Mouse (Mus musculus) lung, postnatal 10 days (tissue): ENCODE results near the gene Fgd1.

Experiments used
- DNase-seq: peaks from one replicate; pipeline ENCODE4 v3.0.0; 2021

Fgd1 gene

DNA sequence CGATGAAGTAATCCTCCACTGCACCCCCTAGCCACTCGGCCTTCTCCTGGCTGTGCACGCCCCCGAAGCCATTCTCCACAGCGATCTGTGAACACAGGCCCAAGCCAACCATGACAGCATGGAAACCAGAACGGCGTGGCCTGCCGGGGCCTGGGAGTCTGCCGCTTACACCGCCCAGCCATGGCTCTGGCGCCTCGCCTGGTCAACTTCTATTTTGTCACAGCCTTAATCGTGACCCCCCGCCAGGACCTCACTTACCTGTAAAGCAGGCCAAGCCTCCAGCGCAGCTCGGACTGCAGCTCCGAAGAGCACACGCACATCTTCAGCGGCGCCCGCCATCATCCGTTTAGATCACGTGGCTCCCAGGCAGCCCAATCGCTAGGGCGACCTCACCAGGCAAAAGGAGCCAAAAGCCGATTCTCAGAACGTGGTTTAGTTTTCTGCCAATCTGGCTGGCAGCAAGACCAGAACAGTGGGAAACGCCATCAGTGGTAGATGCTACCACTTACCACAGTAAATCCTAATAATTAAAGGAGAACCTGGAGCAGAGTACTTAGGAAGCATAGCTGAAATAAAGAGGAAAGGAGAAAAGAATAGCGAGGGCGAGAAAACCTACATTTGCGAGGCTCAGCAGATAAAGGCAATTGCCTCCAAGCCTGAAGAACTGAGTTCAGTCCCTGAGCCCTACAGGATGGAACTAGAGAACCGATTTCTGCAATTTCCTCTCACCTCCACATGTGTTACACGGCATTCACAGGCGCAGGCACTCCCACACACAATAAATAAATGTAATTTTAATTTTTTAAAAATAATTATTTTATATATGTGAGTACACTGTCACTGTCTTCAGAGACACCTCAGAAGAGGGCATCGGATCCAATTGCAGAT lies 50.5 kb downstream of the Fgd1 start, which contains the start of gene Tsr2:
Gene Tsr2 (minus strand): TSS at position 373 of the 888 bp plus-strand sequence.
- peak; percentile 84 for DNase-seq

DNA sequence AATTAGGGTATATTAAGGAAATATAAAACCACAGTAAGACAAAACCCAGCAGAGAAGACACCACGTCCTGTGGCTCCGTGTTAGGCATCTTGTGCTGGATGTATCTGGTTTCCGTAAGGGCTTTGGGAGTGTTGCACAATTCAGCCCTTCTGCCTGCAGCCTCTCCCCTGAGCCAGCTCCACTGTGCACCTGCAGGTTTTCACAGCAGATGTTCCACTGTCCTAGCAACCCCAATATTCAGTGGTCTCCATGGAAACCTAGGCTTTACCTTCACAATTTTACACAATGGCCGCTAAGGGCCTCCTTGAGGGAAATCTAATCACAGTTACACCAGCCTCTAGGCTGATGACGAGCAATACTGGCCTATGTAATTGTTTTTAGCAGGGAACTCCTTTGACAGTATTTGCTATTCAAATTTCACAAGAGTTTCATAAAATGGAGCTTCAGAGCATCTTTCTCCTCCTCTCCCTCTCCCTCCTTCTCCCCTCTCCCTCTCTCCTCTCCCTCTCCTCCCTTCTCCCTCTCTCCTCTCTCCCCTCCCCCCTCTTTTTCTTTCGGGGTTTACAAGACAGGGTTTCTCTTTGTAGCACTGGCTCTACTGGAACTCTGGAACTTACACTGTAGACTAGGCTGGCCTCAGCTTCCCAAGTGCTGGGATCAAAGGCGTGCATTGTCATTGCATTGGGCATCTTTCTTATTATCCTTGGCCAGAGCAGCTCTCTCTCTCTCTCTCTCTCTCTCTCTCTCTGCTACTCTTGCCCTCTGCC lies 61.5 kb downstream of the Fgd1 start:
- DNase-seq, result no peak

DNA sequence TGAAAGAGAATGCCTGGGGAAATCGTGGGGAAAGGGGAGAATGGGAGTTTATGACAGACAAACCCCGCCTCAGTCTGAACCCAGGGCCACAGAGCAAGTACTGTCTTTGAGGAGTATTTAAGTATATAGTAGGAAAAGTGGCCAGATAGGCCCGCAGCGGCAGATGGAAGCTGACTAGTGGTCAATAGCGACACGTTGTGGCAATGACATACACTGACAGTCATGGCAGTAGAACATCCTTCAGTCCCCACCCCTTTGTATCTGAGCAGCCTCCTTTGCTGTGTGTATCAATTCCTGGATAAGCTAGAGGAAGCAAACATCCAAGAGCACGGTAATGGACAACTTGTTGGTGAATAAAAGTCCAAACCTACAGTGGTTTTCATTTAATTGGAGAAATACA lies 70.8 kb downstream of the Fgd1 start:
- DNase-seq, result peak; percentile 42

DNA sequence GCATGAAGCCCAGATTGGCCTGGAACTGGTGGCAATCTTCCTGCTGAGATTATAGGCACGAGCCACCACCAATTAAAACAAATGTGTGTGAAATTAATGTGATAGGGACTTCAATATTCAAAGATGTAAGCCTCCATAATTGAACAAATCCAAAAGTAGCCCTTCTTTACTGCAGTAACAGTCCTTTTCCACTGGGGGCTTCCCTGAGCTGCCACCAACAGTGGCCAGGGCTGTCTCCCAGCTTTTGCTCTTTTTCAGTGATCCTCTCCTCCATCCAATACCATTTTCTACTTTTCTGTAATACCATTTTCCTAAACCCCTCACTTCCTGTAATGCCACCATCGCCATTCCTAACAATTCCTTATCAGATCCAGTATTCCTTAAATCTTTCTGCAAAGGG lies 71.5 kb downstream of the Fgd1 start:
- peak; percentile 15 for DNase-seq

DNA sequence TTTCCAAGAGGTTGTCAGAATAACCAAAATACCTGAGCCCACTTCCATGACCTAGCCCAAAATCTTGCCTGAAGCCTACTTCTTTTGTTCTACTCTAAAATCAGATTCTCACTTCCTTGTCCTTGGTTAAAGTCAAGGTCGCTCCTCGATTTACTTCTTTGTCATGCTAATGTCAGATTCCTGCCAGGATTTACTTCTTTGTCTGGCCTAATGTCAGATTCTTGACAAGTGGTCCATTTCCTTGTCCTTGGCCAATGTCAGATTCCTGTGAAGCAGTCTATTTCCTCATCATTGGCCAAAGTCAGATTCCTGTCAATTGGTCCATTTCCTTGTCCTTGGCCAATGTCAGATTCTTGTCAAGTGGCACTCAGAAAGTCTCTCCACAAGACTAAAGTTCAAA lies 78.0 kb downstream of the Fgd1 start:
- no peak for DNase-seq

DNA sequence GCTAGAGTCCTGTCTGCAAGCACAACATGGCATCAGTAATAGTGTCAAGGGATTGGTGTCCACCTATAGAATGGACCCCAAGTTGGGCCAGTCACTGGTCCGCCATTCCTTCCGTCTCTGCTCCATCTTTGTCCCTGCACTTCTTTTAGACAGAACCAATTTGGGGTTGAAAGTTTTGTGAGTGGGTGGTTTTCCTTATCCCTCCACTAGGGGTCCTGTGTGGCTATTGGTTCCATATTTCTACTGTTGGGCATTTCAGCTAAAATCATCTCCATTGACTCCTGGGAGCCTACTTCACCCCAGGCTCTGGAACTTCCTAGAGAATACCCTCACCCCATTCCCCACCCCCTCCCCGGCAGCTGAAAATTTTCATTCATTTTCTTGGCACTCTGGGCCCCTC lies 84.5 kb downstream of the Fgd1 start:
- DNase-seq, result no peak

DNA sequence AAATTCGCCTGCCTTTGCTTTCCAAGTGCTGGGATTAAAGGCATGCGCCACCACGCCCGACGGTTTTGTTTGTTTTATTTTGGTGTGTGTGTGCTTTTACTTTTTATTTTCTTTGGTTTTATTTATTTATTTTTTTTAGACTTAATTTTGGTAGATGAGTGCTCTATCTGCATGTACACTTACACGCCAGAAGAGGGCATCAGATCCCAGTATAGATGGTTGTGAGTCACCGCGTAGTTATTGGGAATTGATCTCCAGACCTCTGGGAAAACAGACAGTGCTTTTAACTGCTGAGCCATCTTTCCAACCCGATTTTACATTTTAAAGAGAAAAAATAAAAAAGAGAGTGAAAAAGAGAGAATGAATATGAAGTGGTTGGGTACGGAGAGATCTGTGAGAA lies 86.8 kb downstream of the Fgd1 start:
- DNase-seq, result peak; percentile 4
